Mouse (Mus musculus) MEL (cell line): ENCODE data around the gene Atp1a2. TPM values are rescaled to one million over a fixed set of nuclear protein-coding genes. Genes with fewer than 3 reads are reported as not detected.

ENCODE experiments used
- DNase-seq: peaks from one replicate; pipeline ENCODE4 v3.0.0; 2011; ENCODE audit warnings: low read depth, low spot score
- H3K27ac ChIP-seq: 2 replicates; pipeline ENCODE4 v1.5.1; 2012; ENCODE audit warnings: low read depth, mild to moderate bottlenecking, control low read depth, low read length, moderate library complexity; ENCODE audit not compliant: control insufficient read depth
- H3K27me3 ChIP-seq, 2 experiments: fragments of 150-350 bp in 1 of 2; sonication (generic) in 1 of 2; 2 replicates each; pipeline ENCODE4 v1.6.1; 2012; ENCODE audit warnings: low read length in 2 of 2, mild to moderate bottlenecking in 2 of 2, improper control_type of control experiment in 1 of 2, moderate library complexity in 1 of 2; ENCODE audit not compliant: insufficient read depth in 2 of 2, control insufficient read depth in 1 of 2
- H3K36me3 ChIP-seq, 2 experiments: 2 replicates each; pipeline ENCODE4 v1.6.1; 2012 to 2014; ENCODE audit warnings: low read length in 2 of 2, improper control_type of control experiment in 1 of 2, inconsistent platforms in 1 of 2, mild to moderate bottlenecking in 1 of 2; ENCODE audit not compliant: insufficient read depth in 2 of 2, control insufficient read depth in 1 of 2
- H3K4me1 ChIP-seq, 2 experiments: fragments of 150-350 bp in 1 of 2; sonication (generic) in 1 of 2; 2 replicates each; pipeline ENCODE4 v1.6.1; 2012; ENCODE audit warnings: low read length in 2 of 2, improper control_type of control experiment in 1 of 2, mild to moderate bottlenecking in 1 of 2; ENCODE audit not compliant: insufficient read depth in 2 of 2, control insufficient read depth in 1 of 2
- H3K4me3 ChIP-seq, 2 experiments: fragments of 150-350 bp in 1 of 2; sonication (generic) in 1 of 2; 2 replicates each; pipeline ENCODE4 v1.5.1; 2012; ENCODE audit warnings: low read depth in 2 of 2, low read length in 2 of 2, mild to moderate bottlenecking in 2 of 2, moderate library complexity in 2 of 2, control low read depth in 1 of 2, improper control_type of control experiment in 1 of 2; ENCODE audit not compliant: control insufficient read depth in 1 of 2, insufficient read depth in 1 of 2
- H3K79me2 ChIP-seq: 2 replicates; pipeline ENCODE4 v1.6.1; 2012; ENCODE audit warnings: mild to moderate bottlenecking, low read length, moderate library complexity; ENCODE audit not compliant: control insufficient read depth, poor library complexity, insufficient read depth
- H3K9ac ChIP-seq: 2 replicates; pipeline ENCODE4 v1.6.1; 2012; ENCODE audit warnings: low read depth, mild to moderate bottlenecking, control low read depth, low read length, moderate library complexity; ENCODE audit not compliant: control insufficient read depth, poor library complexity, severe bottlenecking
- H3K9me3 ChIP-seq: fragments of 150-350 bp; sonication (generic); replicated peaks from 2 replicates; pipeline ENCODE4 v1.6.1; 2012; ENCODE audit warnings: mild to moderate bottlenecking, low read length, improper control_type of control experiment, moderate library complexity; ENCODE audit not compliant: insufficient read depth
- CHD1 ChIP-seq: IDR thresholded peaks from 2 replicates; pipeline ENCODE4 v1.6.1; 2012; ENCODE audit warnings: low read depth, mild to moderate bottlenecking, inconsistent platforms, low read length, improper control_type of control experiment
- E2F4 ChIP-seq: IDR thresholded peaks from 2 replicates; pipeline ENCODE4 v1.6.1; 2011; ENCODE audit warnings: low read depth, low read length, improper control_type of control experiment, borderline replicate concordance
- ELF1 ChIP-seq: IDR thresholded peaks from 2 replicates; pipeline ENCODE4 v1.6.1; 2014; ENCODE audit warnings: low read depth, mild to moderate bottlenecking, inconsistent platforms, low read length, improper control_type of control experiment, moderate library complexity
- EP300 ChIP-seq, 2 experiments: IDR thresholded peaks; 2 replicates each; pipeline ENCODE4 v1.6.1; 2011; ENCODE audit warnings: improper control_type of control experiment in 2 of 2, low read length in 2 of 2, low read depth in 1 of 2, mild to moderate bottlenecking in 1 of 2
- GABPA ChIP-seq: IDR thresholded peaks from 2 replicates; pipeline ENCODE4 v1.6.1; 2012; ENCODE audit warnings: low read depth, mild to moderate bottlenecking, inconsistent platforms, low read length, improper control_type of control experiment, moderate library complexity
- MAFK ChIP-seq: IDR thresholded peaks from 2 replicates; pipeline ENCODE4 v1.6.1; 2011; ENCODE audit warnings: low read depth, mild to moderate bottlenecking, low read length, improper control_type of control experiment, borderline replicate concordance
- MAZ ChIP-seq: IDR thresholded peaks from 2 replicates; pipeline ENCODE4 v1.6.1; 2012; ENCODE audit warnings: low read depth, mild to moderate bottlenecking, inconsistent platforms, low read length, improper control_type of control experiment
- MYB ChIP-seq: IDR thresholded peaks from 2 replicates; pipeline ENCODE4 v1.6.1; 2011; ENCODE audit warnings: mild to moderate bottlenecking, low read depth, low read length, improper control_type of control experiment
- NELFE ChIP-seq: IDR thresholded peaks from 2 replicates; pipeline ENCODE4 v1.6.1; 2011; ENCODE audit warnings: low read depth, low read length, improper control_type of control experiment
- POLR2A ChIP-seq, 2 experiments: IDR thresholded peaks; 2 replicates each; pipeline ENCODE4 v1.6.1; 2011 to 2012; ENCODE audit warnings: low read length in 2 of 2, mild to moderate bottlenecking in 2 of 2, control low read depth in 1 of 2, improper control_type of control experiment in 1 of 2, low read depth in 1 of 2, moderate library complexity in 1 of 2; ENCODE audit not compliant: control insufficient read depth in 1 of 2, insufficient read depth in 1 of 2, poor library complexity in 1 of 2
- POLR2AphosphoS2 ChIP-seq: IDR thresholded peaks from 2 replicates; pipeline ENCODE4 v1.6.1; 2011; ENCODE audit warnings: low read length, improper control_type of control experiment
- RAD21 ChIP-seq: IDR thresholded peaks from 2 replicates; pipeline ENCODE4 v1.6.1; 2011; ENCODE audit warnings: mild to moderate bottlenecking, low read depth, low read length, improper control_type of control experiment
- UBTF ChIP-seq: IDR thresholded peaks from 2 replicates; pipeline ENCODE4 v1.6.1; 2012; ENCODE audit warnings: low read depth, mild to moderate bottlenecking, inconsistent platforms, low read length, improper control_type of control experiment, moderate library complexity, borderline replicate concordance; ENCODE audit not compliant: insufficient read depth
- USF1 ChIP-seq: IDR thresholded peaks from 2 replicates; pipeline ENCODE4 v1.6.1; 2014; ENCODE audit warnings: low read depth, mild to moderate bottlenecking, inconsistent platforms, low read length, improper control_type of control experiment, moderate library complexity
- USF2 ChIP-seq, 2 experiments: IDR thresholded peaks; 2 replicates each; pipeline ENCODE4 v1.6.1; 2011 to 2012; ENCODE audit warnings: improper control_type of control experiment in 2 of 2, low read length in 2 of 2, borderline replicate concordance in 1 of 2, inconsistent platforms in 1 of 2, low read depth in 1 of 2, mild to moderate bottlenecking in 1 of 2; ENCODE audit not compliant: insufficient read depth in 1 of 2
- ZC3H11A ChIP-seq: IDR thresholded peaks from 2 replicates; pipeline ENCODE4 v1.6.1; 2012; ENCODE audit warnings: low read depth, mild to moderate bottlenecking, inconsistent platforms, low read length, improper control_type of control experiment
- ZMIZ1 ChIP-seq: IDR thresholded peaks from 2 replicates; pipeline ENCODE4 v1.6.1; 2012; ENCODE audit warnings: low read depth, mild to moderate bottlenecking, inconsistent platforms, low read length, improper control_type of control experiment, moderate library complexity
- polyA plus RNA-seq, 2 experiments: library from polyadenylated mRNA; stranded (reverse) in 1 of 2; unstranded in 1 of 2; fragments of >175 nt in 1 of 2; fragments of >200 nt in 1 of 2; gene quantifications; 2 replicates each; pipeline versions ENCODE4 v1.2.1 to v1.2.4; 2012; ENCODE audit warnings: low replicate concordance in 2 of 2, low read depth in 1 of 2; ENCODE audit not compliant: insufficient read length in 2 of 2, insufficient read depth in 1 of 2, missing spikeins in 1 of 2
- total RNA-seq: library from RNA; depleted of rRNA; stranded (reverse); fragments of 300-350 nt; gene quantifications from 2 replicates; pipeline ENCODE4 v1.2.3, GENCODE M21; 2012

The Atp1a2 gene
- total and polyA plus RNA-seq, 3 experiments = 0.04 TPM; not detected in 2

DNA sequence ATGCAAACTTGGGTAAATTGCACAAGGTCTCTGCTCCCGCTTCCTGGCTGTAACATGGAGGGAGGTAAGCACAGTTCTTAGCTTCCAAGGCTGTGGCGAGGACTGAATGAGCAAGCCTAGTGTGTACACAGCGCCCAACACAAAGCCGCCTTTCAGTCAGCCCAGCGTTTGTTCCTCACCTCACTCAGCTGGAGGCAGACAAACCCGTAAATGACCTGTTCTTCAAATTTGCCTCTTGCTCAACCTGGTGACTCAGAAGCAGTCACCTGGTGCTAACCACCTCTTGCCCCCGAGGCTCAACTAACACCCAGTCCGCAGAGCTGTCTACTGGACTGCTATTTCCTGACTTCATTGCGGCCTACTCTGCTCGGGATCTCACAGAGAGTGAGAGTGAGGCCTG, 10.1 kb upstream of the Atp1a2 start:
- H3K27me3 ChIP-seq = no peaks in the 10 kb centered on the region
- no peaks in the 10 kb centered on the region for H3K9me3 ChIP-seq
- no peak overlapping the region for H3K4me3 ChIP-seq
- no peak for TF ChIP-seq EP300 (IDR thresholded peaks at IDR 0.05; ENCODE audit: low read depth in 1 of 2, low read length in 2 of 2)
- TF ChIP-seq MAZ = no peak
- TF ChIP-seq MYB = no peak
- no peak for TF ChIP-seq CHD1
- no peak for TF ChIP-seq E2F4
- TF ChIP-seq USF2 (IDR thresholded peaks at IDR 0.05; ENCODE audit: borderline replicate concordance in 1 of 2, insufficient read depth in 1 of 2, low read depth in 1 of 2, low read length in 2 of 2) = no peak
- TF ChIP-seq UBTF = no peak
- TF ChIP-seq POLR2A (IDR thresholded peaks at IDR 0.05; ENCODE audit: control insufficient read depth in 1 of 2, insufficient read depth in 1 of 2, low read depth in 1 of 2, low read length in 2 of 2, poor library complexity in 1 of 2) = no peak
- no peak for TF ChIP-seq NELFE
- TF ChIP-seq ZC3H11A = no peak
- no peak for TF ChIP-seq GABPA
- H3K9ac ChIP-seq = no peak overlapping the region
- H3K36me3 ChIP-seq = peaks cover 0 to 28% of the 10 kb centered on the region in 2 experiments; a peak in 2 of 4 replicates
- peaks cover 11 to 31% of the 10 kb centered on the region in 2 experiments for H3K4me1 ChIP-seq
- DNase-seq = no peak
- H3K27ac ChIP-seq = no peak overlapping the region
- peaks cover 9% of the 10 kb centered on the region for H3K79me2 ChIP-seq

DNA sequence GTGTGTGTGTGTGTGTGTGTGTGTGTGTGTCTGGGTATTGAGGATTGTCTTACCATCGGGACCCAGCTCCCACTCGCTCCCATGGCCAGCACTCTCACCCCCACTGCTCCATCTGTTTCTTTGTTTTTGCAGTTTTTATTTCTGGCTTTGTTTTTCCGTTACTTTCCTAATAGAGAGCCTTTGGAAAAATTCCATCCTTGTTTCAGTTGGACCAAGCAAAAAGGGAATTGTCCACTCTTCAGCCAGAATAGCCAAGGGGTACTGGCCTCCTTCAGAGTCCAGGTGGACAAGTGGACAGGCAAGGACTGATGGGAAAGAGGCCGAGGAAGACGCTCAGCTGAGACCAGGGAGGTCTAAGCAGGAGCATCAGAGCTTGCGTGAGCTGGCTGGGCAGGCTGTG, 9.0 kb upstream of the Atp1a2 start:
- peaks cover 2% of the 10 kb centered on the region; the same call in 1 of the 2 replicates for H3K79me2 ChIP-seq
- peaks cover 11 to 41% of the 10 kb centered on the region in 2 experiments for H3K4me1 ChIP-seq
- H3K4me3 ChIP-seq = no peak overlapping the region
- H3K9ac ChIP-seq = no peak overlapping the region
- no peak overlapping the region for H3K27ac ChIP-seq
- DNase-seq = no peak
- H3K27me3 ChIP-seq = no peaks in the 10 kb centered on the region
- TF ChIP-seq MAZ (no peak), CHD1 (no peak), ZMIZ1 (no peak), ELF1 (no peak), MAFK (no peak), RAD21 (no peak), POLR2AphosphoS2 (no peak), EP300 (IDR thresholded peaks at IDR 0.05; ENCODE audit: low read depth in 1 of 2, low read length in 2 of 2) (no peak), ZC3H11A (no peak), POLR2A (IDR thresholded peaks at IDR 0.05; ENCODE audit: control insufficient read depth in 1 of 2, insufficient read depth in 1 of 2, low read depth in 1 of 2, low read length in 2 of 2, poor library complexity in 1 of 2) (no peak), NELFE (no peak), USF1 (no peak), MYB (no peak)
- TF ChIP-seq, all 39 proteins: peak for 0
- Histone ChIP-seq H3K9me3 (no peaks in the 10 kb centered on the region), H3K36me3 (peaks cover 0 to 36% of the 10 kb centered on the region in 2 experiments; a peak in 2 of 4 replicates)
